Mouse (Mus musculus): Measurements from ENCODE around the gene Nxnl2. TPM values are rescaled to one million over a fixed set of nuclear protein-coding genes. Genes with fewer than 3 reads are reported as not detected.
A peak's percentile ranks its signal among the peaks of the same experiment; 100 is the strongest.

The Nxnl2 gene
- 1 to 10 TPM in 1 of 2 experiments, under 1 TPM in 1; 0.97 to 1.0 TPM for total RNA-seq (2021)
- long read RNA-seq, experiment 1 = 0 reads
- long read RNA-seq, experiment 2 = 0 reads

DNA sequence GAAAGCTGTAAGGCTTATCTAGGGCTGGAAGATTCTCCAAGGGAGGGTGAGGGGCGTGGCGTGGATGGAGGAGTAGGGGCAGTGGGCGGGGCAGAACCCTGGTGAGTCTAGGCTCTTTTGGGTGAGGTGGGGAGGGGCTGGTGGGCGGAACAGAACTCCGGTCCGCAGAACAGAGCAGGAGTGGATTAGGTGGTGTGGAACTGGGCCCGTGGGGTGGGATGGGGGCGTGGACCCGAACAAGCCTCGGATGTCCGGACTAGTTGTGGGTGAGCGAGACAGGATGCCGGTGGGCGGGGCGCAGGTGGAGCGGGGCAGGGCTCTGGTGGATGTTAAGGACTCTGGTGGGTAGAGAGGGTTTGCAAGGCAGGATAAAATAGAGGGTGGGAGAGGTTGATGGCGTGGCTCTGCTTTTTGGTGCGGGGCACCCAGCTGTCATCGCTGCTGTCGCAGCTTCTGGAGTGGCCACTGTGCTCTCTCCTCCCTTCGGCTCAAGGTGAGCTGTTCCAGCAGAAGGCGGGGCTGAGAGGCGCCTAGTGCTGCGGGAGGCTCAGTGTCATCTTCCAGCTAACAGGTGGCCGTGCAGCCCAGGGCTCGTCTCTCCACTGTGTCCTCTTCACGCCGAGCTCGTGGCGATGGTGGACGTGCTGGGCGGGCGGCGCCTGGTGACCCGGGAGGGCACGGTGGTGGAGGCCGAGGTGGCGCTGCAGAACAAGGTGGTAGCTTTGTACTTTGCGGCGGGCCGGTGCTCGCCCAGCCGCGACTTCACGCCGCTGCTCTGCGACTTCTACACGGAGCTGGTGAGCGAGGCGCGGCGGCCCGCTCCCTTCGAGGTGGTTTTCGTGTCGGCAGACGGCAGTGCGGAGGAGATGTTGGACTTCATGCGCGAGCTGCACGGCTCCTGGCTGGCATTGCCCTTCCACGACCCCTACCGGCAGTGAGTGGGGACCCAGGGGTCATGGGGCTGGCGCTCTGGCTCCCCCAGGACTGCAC, at the start of gene Nxnl2:
Gene Nxnl2, plus strand, starts transcription at position 332 of the 990 bp plus-strand sequence.
- DNase-seq (ENCODE audit: low spot score in 2 of 2) = peak; percentile 23 to 32

DNA sequence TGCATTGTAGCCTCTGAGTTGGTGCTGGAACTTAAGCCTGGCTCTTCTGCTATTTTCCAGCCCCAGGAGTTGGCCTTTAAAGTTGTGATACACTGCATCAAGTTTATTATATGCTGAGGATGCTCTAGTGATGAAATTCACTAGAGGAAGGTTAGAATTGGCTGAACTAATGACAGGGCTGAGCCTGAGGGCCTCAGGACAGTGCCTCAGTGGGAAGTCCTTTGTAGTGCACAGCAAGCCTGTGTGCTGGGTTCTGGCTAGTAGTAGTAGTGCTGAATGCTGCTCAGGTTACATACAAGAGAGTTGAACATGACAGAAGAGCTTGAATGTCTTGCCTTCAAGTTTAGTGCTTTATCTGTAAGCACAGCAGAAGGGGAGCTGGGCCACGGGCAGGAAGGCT, 48.9 kb upstream of the Nxnl2 start:
- DNase-seq (ENCODE audit: low spot score in 2 of 2) = no peak

DNA sequence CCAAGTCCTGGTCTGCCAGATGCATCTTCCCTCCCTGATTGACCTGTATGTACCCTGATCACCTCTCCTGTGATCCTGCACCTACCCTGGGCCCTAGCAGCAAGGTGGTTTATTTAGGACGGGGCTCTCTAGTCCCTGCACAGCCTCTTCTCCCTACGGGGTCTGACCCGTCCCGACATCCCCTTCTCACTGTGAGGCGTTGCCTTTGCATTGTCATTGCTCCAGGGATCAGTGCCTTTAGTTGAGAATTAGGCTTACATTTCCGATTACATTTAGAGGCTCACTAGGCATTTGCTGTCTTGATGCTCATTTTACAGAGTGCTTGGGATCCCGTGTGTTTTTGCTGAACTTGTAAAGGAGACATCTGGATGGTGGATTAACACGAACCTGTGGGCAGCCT, 48.1 kb upstream of the Nxnl2 start:
- no peak for DNase-seq (ENCODE audit: low spot score in 2 of 2)

DNA sequence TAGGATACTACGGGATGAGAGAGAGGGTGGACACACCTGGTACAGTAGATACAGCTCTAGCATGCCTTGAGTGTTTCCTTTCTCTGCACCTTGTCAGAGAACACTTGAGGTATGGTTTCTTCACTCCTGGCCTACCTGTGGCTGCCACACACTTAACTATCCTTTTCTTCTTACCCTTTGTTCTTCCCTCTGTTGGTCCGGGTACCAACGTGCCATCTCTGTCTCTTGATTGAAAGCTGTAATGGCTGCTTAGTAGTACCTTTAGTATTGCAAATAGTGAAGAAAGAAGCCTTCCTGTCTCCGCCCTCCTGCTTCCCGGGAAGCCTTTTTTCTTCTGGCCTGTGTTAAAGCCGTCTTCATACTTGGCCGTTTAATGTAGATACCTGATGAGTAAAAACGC, 45.5 kb upstream of the Nxnl2 start:
- no peak for DNase-seq (ENCODE audit: low spot score in 2 of 2)

DNA sequence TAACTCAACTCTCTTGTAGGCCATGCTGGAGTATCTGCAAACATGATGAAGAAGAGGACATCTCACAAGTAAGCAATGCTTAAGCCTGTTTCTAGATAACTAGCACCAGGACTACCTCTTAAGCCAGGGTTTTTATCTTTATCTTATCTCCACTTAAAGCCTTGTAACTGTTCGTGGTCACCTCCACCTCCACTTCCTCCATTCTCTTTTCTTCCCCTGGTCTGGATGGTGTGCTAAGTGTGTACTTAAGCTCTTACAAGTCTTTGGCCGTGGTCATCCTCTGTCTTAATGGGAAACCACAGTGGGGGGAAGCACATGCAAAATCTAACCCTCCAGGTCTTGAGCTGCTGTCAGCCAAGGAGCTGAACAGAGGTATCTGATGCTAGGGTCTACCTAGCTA, 42.9 kb upstream of the Nxnl2 start:
- DNase-seq (ENCODE audit: low spot score in 2 of 2) = no peak

DNA sequence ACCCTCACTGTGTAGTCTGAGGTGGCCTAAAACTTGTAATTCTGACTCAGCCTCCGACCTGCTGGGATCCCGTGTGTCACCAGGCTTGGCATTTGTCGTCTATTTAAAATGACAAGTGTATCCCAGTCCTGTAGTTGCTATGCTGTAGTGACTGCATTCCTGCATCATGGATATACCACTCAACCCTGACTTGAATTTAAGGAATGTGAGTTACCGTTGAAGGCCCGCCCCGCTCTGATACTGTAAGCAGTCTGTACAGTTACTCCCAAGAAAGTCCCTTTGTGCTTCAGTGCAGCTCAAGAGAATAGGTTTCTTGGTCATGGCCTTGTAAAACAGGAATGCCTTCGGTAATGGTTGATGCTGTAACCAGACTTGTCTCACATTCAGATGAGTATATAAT, 42.4 kb upstream of the Nxnl2 start:
- no peak for DNase-seq (ENCODE audit: low spot score in 2 of 2)

DNA sequence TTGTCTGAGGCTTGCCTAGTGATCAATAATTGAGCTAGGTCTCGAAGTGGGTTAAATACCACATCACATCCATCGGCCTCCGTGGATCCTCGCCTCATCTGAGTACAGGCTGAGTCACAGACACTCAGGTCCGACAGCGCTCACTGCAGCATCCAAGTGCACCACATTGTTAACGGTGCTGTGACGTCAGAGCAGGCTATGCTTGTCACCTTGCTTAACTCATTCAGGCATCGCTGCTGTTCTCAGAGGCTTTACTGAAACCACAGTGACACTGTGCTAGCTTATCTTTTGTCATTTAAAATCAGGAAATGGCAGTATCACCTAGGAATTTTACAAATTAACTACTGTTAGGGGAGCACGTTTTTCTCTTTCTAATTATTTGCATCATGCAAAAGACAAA, 39.6 kb upstream of the Nxnl2 start:
- DNase-seq (ENCODE audit: low spot score in 2 of 2) = no peak

DNA sequence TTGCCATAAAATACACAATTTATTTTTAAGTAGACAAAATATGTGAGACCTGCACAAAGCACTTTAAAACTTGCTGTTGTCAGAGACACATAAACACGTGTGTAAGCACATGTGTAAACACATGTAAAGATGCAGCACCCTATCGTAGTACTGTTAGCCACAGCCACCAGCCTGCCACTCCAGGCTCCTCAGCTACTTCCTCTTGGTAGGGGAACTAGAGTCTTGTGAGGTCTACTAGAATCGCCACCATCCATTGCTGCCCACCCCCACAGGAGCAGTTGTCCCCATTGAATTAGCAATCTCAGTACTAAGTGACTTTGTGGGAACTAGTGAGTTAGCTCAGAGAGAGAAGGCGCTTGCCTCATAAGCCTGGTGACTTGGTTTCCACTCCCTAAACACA, 34.5 kb upstream of the Nxnl2 start:
- no peak for DNase-seq (ENCODE audit: low spot score in 2 of 2)

DNA sequence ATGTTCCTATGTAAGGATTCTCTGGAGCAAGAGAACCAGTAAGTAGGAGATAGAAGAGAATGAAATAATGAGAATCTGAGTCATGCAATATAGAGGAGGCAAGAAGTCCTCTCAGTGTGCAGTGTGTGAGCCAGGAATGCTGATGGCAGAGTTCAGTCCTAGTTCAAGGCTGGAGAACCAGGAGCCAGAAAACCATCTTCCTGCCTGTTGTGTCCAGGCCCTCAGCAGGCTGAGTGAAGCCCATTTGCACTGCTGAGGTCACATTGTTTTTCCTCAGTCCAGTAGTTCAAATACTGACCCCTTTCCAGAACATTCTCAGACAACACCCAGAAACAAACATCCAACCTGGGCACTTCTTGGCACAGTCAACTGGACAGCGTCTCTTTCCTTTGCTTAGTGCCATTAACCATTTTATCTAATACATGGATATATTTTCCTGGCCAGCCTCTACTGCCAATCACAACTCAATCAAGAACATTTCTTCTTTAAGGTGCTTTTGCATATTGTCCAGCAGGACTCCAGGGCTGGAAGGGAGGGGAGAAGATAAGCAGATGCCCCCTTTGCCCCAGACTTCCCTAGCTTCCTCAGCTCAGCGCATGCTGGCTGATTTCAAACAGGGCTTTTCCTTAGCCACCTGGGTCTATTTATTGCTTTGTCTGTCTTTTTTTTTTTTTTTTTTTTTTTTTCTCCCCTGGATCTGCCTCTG, 33.7 kb upstream of the Nxnl2 start:
- no peak for DNase-seq (ENCODE audit: low spot score in 2 of 2)

DNA sequence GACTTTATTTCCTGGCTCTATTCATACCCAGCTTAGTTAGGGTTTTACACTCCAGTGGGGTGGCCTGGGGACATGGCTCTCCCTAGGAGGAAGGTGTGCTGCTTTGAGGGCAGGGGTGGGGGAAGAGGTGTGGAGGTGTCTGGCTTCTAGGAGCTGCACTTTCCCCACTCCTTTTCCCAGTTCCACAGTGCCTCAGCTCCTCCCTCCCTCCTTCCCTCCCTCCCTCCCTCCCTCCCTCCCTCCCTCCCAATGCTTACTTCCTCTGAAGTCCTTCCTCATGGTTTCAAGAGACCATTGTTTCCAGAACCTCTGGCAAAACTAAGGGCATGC, 33.2 kb upstream of the Nxnl2 start:
- DNase-seq (ENCODE audit: low spot score in 2 of 2) = no peak

DNA sequence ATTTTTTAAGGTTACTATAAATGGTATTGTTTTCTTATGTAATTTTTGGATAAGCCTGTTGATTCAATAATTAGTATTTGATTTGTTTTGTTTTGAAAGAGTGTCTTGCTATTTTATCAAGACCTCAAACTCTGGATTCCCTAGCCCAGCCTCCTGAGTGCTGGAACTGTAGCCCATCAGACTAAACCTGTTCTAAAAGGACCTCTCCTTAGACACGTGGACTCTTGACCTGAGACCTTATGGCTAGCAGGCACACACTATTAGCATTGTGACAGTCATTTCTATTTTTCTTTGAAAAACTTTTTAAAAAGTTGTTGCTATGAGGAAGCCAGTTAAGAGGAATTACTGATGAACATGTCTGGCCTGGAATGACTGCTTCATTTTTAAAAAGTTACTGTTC, 23.7 kb upstream of the Nxnl2 start:
- DNase-seq (ENCODE audit: low spot score in 2 of 2) = no peak

DNA sequence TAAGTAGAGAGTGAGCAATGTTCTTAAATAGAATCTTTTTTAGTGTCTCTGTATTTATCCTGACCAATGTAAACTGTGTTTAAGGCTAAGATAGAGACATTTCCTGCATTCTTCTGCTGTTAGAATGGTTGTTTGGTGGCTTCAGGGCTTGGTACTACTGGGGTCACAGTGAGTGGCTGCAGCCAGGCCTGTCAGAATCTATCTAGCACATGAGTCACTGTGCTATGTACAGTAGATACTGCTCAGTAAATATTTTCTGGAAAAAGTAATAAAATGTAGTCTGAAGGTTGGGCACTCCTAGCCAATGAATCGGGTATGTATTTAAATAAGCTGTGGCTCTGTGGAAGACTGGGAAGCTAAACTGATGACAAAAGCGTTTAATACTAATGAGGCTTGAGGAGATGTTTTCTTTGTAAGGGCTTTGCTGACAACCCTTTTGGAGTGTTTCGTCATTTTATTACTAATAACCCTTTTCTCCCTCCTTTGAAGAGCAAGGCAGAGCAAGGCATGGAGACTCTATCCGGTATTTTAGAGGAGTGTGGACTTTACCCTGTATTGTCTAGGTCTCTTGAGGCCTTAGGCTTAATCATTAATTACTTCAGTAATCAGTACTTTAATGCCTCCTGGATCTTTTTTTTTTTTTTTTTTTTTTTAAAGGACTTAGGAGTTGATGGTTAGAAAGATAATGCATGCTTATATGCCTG, 17.7 kb upstream of the Nxnl2 start:
- no peak for DNase-seq (ENCODE audit: low spot score in 2 of 2)

DNA sequence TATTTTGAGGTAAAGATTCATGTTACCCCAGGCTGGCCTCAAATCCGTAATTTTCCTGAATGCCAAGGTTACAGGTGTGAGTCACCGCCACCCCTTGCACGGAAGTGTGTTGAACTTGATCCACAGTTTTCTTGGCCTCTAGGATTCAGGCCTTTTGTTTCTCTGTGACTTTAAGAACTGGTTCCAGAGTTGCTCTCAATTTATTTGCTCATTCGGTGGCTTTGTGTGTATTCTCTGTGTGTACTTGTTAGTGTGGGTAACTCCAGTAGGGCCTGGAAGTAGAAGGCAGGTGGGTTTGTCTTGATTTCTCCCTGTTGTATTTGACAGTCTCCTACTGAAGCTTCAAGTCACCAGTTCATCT, 17.2 kb upstream of the Nxnl2 start:
- no peak for DNase-seq (ENCODE audit: low spot score in 2 of 2)

DNA sequence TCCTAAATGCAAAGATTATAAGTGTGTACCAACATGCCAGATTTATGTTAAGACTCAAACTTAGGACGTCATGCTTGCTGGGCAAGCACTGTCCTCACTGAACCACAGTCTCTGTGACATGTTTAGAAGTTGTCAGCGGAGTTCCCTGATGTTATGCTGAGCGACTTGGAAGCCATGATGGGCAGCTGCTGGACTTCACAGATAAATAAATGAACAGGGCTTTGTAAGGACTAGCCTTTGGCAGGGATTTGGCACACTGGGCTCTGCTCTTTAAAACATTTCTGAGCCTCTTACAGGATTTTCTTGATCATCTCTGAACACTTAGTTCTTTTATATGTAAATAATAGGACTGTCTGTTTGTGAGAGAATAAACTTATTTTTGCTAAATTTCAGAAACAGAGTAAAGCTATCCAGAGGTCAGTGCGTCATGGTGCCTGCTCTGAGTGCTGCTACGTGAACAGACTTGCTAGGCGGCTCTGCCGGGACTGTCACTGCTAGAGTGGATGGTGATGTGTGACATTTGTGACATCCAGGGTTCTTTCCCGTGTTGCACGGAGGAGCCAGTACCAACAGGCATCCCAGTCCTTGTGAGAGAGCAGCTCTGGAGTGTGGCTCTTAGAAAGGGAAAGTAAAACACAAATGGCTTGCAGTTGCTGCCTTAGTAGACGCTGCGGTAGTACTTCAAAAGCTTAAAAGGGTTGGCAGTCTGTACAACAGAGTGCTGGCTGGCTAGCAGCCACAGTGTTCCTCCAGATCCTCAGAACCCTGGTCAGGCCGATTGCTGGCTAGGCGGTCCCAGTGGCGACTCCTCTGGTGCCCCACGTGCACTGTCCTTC, 15.4 kb upstream of the Nxnl2 start:
- peak in 1 of 2 experiments; percentile 29 for DNase-seq (ENCODE audit: low spot score in 2 of 2)

DNA sequence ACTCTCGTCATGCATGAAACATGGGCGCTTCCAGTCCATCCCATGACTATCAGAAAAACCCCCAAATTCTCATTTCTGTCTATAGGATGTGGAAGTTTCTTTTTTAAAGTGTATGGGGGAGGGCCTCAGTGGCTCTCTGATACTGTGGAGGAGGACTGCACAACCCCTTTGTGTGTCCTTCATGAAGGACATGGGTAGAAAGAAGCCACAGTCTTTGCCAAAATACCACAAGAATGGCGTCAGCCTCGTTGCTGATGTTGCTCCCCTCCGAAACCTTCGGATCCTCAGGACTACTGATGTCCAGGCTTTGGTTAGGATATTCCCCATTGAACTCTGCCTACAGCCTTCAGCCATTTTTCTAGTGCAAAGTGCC, 14.8 kb upstream of the Nxnl2 start:
- DNase-seq (ENCODE audit: low spot score in 2 of 2) = no peak

DNA sequence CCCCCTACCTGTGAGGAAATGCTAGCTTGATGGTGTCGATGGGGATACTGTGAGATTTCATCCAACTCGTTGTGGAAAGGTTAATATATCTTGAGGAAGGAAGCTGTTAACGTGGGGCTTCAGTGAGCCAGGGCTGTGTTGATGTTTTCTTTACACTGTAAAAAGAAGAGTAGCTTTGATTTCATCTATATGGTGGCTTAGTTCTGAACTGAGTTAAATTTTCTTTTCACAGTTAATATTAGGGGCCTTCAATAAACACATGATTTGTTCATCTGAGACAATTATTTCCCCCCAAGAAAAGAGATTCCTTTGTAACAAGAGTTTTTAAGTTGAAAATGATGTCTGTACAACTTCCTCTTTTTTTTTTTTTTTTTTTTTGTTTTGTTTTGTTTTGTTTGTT, 13.5 kb upstream of the Nxnl2 start:
- no peak for DNase-seq (ENCODE audit: low spot score in 2 of 2)

DNA sequence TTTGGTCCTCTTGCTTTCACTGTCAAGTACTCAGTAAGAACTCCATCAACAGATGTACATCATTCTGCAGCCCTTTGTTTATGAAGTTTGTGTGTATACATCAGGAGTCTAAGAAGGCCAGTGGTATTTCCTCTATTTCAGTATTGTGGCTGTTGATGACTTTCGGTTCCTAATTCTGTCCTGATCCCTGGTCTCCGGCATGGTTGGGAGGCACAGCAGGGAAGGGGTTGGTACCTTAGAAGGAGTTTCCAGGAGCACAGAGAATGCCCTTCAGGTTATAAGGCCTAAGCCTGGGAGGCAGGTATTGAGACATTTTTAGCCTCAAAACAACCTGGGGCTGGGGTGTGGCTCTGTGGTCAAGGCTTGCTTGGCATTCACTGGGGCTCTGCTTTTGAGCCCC, 9.2 kb upstream of the Nxnl2 start:
- DNase-seq (ENCODE audit: low spot score in 2 of 2) = no peak

DNA sequence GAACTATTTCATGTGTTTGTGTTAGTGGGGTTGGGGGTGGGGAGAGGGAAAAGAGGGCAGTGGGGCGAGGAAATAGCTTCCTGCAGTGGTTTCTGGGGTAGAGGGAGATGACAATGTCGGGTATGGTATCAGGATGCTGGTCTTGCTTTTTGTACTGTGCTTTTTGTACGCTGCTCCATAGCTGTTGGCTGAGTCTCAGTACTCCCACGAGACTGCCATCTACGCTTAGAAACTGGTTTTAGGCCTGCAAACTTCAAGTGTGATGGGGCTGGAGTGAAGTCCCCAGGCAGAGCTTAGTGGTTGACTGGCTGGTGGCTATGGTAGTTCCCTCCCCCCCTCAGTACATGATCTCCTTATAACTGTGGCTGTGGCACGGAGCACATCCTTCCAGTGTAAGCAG, 8.6 kb upstream of the Nxnl2 start:
- no peak for DNase-seq (ENCODE audit: low spot score in 2 of 2)

DNA sequence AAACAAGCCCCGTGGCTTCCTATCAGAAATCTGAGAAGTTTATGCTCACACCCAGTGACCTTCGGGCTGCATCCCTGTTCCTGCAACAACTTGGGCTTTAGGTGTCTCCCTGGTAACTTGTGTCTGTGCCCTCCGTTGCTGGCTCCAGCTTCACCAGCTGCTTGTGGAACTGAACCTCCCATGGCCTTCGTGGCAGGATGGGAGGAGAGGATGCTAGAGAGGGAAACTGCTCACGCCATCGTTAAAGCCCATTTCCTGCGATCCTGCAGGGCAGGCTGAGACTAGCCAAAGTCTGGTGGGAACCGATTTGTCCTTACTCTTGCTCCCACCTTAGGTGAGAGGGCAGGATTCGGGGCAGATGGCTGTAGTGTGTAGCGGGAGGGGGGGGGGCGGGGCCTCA, 4.1 kb upstream of the Nxnl2 start:
- no peak for DNase-seq (ENCODE audit: low spot score in 2 of 2)

DNA sequence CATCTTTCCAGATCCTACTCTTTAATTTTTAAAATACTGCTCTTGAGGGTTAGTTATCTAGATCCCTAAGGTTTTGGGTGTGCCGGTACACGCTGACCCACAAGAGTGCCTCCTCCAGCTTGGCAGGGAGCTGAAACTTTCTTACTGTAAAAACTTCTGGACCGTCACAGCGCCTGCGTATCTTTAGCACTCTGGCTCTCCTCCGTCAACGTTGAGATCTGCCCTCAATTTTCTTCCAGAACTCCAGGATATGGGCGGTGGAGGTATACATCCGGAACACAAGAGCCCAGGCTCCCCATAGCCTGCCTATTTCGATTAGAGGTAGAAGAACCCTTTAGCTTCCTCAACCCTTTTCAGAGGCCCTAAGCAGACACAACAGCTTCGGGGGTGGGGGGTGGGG, 607 bp upstream of the Nxnl2 start:
- no peak for DNase-seq (ENCODE audit: low spot score in 2 of 2)

DNA sequence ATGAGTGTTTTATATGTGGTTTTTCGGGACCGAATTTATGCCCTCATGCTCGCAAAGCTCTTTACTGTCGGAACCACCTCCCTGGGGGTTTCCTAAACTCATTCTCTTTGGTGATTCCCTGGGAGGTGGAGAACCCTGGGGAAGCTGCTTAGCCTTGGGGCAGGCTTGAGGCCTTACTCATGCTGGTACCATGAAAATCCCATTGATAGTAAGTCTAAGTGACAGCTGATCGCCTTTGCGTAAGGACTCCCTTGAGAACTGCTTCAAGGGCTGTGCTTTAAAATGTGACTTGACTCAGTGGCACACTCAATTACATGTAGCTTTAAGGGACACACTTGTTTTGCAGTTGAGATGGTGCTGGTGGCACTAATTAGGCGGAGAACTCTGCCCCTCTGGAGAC, 1.8 kb downstream of the Nxnl2 start:
- no peak for DNase-seq (ENCODE audit: low spot score in 2 of 2)

All from layer of hippocampus, postnatal 14 days (tissue).